ENCODE assay signal across 8 mouse cellular contexts in the genomic region with DNA sequence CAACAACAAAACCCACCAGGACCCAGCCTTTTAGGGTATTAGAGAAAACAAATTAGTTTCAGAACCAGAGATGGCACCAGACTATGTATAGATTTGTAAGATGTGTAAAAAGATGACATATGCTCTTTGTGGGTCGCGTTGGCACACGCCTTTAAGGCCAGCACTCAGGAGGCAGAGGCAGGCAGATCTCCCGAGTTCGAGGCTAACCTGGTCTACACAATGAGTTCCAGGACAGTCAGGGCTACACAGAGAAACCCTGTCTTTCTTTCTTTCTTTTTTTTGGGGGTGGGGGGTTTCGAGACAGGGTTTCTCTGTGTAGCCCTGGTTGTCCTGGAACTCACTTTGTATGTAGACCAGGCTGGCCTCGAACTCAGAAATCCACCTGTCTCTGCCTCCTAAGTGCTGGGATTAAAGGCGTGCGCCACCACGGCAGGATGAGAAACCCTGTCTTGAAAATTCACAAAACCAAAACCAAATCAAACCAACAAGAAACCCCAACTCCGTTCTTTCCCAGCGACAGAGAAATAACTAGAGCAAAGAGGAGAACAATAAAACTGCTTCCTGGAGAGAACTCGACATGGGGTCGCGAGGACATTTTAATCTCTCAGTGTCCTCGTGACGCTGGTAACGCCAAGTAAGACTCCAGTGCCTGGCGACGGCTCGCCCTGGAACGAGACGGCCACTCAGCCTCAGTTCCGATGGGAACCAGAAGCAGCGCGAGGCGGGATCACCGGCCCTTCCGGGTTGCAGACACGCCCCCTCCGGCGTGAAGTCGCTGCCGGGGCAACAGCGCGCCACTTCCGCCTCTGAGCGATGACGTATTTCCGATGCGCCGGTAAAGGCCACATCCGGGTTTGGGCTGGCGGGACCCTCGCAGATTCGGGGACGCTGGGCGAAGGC. TPM values are rescaled to one million over a fixed set of nuclear protein-coding genes. Genes with fewer than 3 reads are reported as not detected.
DNase-seq lines count a peak whose midpoint lies in the region; ATAC-seq lines count a peak whose summit lies in the region.

A gene (plus strand): TSS at position 813 of the 900 bp plus-strand sequence.

- peak within 1 kb of the TSS; percentile 80 for H3K27ac ChIP-seq in hindbrain, embryonic 15.5 days (replicated peaks)

- ATAC-seq in hindbrain, embryonic 15.5 days (ENCODE audit: low FRiP score, low read depth) = peak; percentile 91

- H3K4me1 ChIP-seq in hindbrain, embryonic 15.5 days (replicated peaks) = peaks cover 27% of the 10 kb centered on the region

- H3K9me3 ChIP-seq in hindbrain, embryonic 15.5 days = no peaks in the 10 kb centered on the region

- H3K9ac ChIP-seq in hindbrain, embryonic 15.5 days = peak within 1 kb of the TSS; percentile 87

- no peaks in the 10 kb centered on the region for H3K27me3 ChIP-seq in hindbrain, embryonic 15.5 days

- H3K4me3 ChIP-seq in hindbrain, embryonic 15.5 days = peak within 1 kb of the TSS; percentile 94

- peaks cover 27% of the 10 kb centered on the region for H3K36me3 ChIP-seq in hindbrain, embryonic 15.5 days

- 9% methylated on average over 48 of the region's 48 CpGs for WGBS in hindbrain, embryonic 15.5 days

- peak within 1 kb of the TSS; percentile 75 for H3K4me2 ChIP-seq in hindbrain, embryonic 15.5 days

- DNase-seq in T-cell, adult 2 months (ENCODE audit: low spot score) = peak; percentile 88
- peak; percentile 97 for DNase-seq in cerebellum, postnatal 36 days
- peak; percentile 97 for DNase-seq in frontal cortex, postnatal 36 days (ENCODE audit: low spot score in 2 of 2)
- DNase-seq in left cerebral cortex, adult 11 months (ENCODE audit: low spot score) = peak; percentile 93
- DNase-seq in lung, postnatal 4 days = peak; percentile 97
- DNase-seq in retina, postnatal 7 days (ENCODE audit: low read depth, low spot score) = peak; percentile 92
- DNase-seq in urinary bladder, adult 2 months (ENCODE audit: low spot score) = peak; percentile 94

RNA-seq across cellular contexts. Expression of the gene that starts here (rescaled TPM):
- polyA plus RNA-seq in hindbrain, embryonic 15.5 days (2015; fragmentation: Nextera tagmentation; extraction: Ambion mirVana) = 30.9 and 31.0 TPM in 2 replicates
- polyA plus RNA-seq in urinary bladder, adult 2 months (2012; rRNA removed) = 21.6 and 24.2 TPM in 2 replicates

Comparison
In these comparisons a context has a peak if more than half of its experiments do, and no peak if none do; other contexts are left out.
1. Peak in every context shown above with its lines: DNase-seq, ATAC-seq, H3K4me3 ChIP-seq and H3K27ac ChIP-seq.